Mouse (Mus musculus) lung, embryonic 14.5 days (tissue): Measurements from ENCODE around the gene Ift20. TPM values are rescaled to one million over a fixed set of nuclear protein-coding genes. Genes with fewer than 3 reads are reported as not detected.
A peak's percentile ranks its signal among the peaks of the same experiment; 100 is the strongest.

ENCODE experiments used
- ATAC-seq: fragments of 200-750 bp; cut with Nextera tagmentation; 2 replicates; pipeline ENCODE4 v1.8.0; 2017; ENCODE audit warnings: mild to moderate bottlenecking, moderate TSS enrichment, moderate library complexity; ENCODE audit not compliant: insufficient read depth
- DNase-seq: peaks from one replicate; pipeline ENCODE4 v3.0.0-alpha.2; 2015
- H3K27ac ChIP-seq: fragments of 300-500 bp; sonication (generic); 2 replicates; pipeline ENCODE4 v1.5.1; 2014; ENCODE audit warnings: low read depth, mild to moderate bottlenecking, moderate library complexity
- H3K27me3 ChIP-seq: fragments of 300-500 bp; sonication (generic); 2 replicates; pipeline ENCODE4 v1.6.1; 2014; ENCODE audit warnings: low read length, control low read depth; ENCODE audit not compliant: insufficient read depth
- H3K36me3 ChIP-seq: fragments of 300-500 bp; sonication (generic); 2 replicates; pipeline ENCODE4 v1.6.1; 2014; ENCODE audit warnings: control low read depth; ENCODE audit not compliant: insufficient read depth
- H3K4me1 ChIP-seq: fragments of 300-500 bp; sonication (generic); 2 replicates; pipeline ENCODE4 v1.6.1; 2014; ENCODE audit warnings: antibody characterized with exemption, control low read depth; ENCODE audit not compliant: insufficient read depth
- H3K4me2 ChIP-seq: fragments of 300-500 bp; sonication (generic); 2 replicates; pipeline ENCODE4 v1.6.1; 2014; ENCODE audit warnings: mild to moderate bottlenecking
- H3K4me3 ChIP-seq: fragments of 300-500 bp; sonication (generic); 2 replicates; pipeline ENCODE4 v1.5.1; 2014; ENCODE audit warnings: low read depth, low read length
- H3K9ac ChIP-seq: fragments of 300-500 bp; sonication (generic); 2 replicates; pipeline ENCODE4 v1.6.1; 2014
- H3K9me3 ChIP-seq: fragments of 300-500 bp; sonication (generic); 2 replicates; pipeline ENCODE4 v1.6.1; 2016; ENCODE audit warnings: low read depth, low read length, control low read depth
- CTCF ChIP-seq: IDR thresholded peaks from 2 replicates; pipeline ENCODE4 v1.5.1; 2016; ENCODE audit warnings: antibody characterized with exemption, low read depth
- WGBS: fragments of 180-500 bp; shearing (Covaris S2); extraction: QIAGEN DNeasy Blood & Tissue Kit; methylation state at CpG from one replicate; pipeline ENCODE4 v1.1.7; 2014; 5-methylcytosine and 5-hydroxymethylcytosine counted together
- polyA plus RNA-seq: library from polyadenylated mRNA; unstranded; fragments of >200 nt; fragmentation: Nextera tagmentation; extraction: Ambion mirVana; gene quantifications from 2 replicates; pipeline ENCODE4 v1.2.1, GENCODE M21; 2014

The Ift20 gene
- polyA plus RNA-seq, 1 experiment from 2014 or later: 119 TPM

GRCm38 (mm10) chr11:78512025-78512957 is 23.9 kb upstream of the Ift20 start, which contains the start of the genes Tmem199 and Poldip2:
TSS of gene Tmem199 (minus strand) at chr11:78512172.
TSS of gene Poldip2 (plus strand) at chr11:78512193.
- peak within 1 kb of the TSS; percentile 68 for H3K27ac ChIP-seq
- no peak for TF ChIP-seq CTCF
- ATAC-seq (peak; percentile 98), DNase-seq (peak; percentile 97)
- H3K36me3 ChIP-seq: peaks cover 54% of the 10 kb centered on the region
- WGBS: under 1% methylated on average over 66 of the region's 67 CpGs
- 0 out of 2 replicates have a peak, but pooled peaks cover 10% of the 10 kb centered on the region for H3K4me1 ChIP-seq
- no peaks in the 10 kb centered on the region for H3K27me3 ChIP-seq
- peak within 1 kb of the TSS; percentile 96 for H3K9ac ChIP-seq
- peak within 1 kb of the TSS; percentile 93 for H3K4me3 ChIP-seq
- H3K9me3 ChIP-seq: no peaks in the 10 kb centered on the region
- H3K4me2 ChIP-seq: peak within 1 kb of the TSS; percentile 74

- Histone ChIP-seq H3K4me1 (0 out of 2 replicates have a peak, but pooled peaks cover 10% of the 10 kb centered on the region), H3K27me3 (no peaks in the 10 kb centered on the region), H3K9ac (peak overlapping the region; percentile 96), H3K4me3 (peak overlapping the region; percentile 93), H3K36me3 (peaks cover 54% of the 10 kb centered on the region), H3K4me2 (peak overlapping the region; percentile 74), H3K9me3 (no peaks in the 10 kb centered on the region), H3K27ac (0 out of 2 replicates have a peak overlapping the region, but pooled peaks have one; percentile 16)
- TF ChIP-seq CTCF: no peak
- ATAC-seq: no peak
- no peak for DNase-seq
- 70% methylated on average over 3 of the region's 3 CpGs for WGBS
Measured at GRCm38 (mm10) chr11:78513106-78513790, 22.9 kb upstream of the Ift20 start.

GRCm38 (mm10) chr11:78515549-78516325 is 20.4 kb upstream of the Ift20 start:
- Histone ChIP-seq H3K36me3 (peaks cover 65% of the 10 kb centered on the region), H3K27ac (no peak overlapping the region), H3K4me2 (no peak overlapping the region), H3K27me3 (no peaks in the 10 kb centered on the region), H3K4me1 (0 out of 2 replicates have a peak, but pooled peaks cover 10% of the 10 kb centered on the region), H3K4me3 (no peak overlapping the region), H3K9ac (no peak overlapping the region), H3K9me3 (no peaks in the 10 kb centered on the region)
- 64% methylated on average over 2 of the region's 2 CpGs for WGBS
- TF ChIP-seq CTCF: peak; percentile 36
- ATAC-seq: no peak
- DNase-seq: no peak

GRCm38 (mm10) chr11:78518931-78519330 is 17.2 kb upstream of the Ift20 start:
- Histone ChIP-seq H3K9me3 (no peaks in the 10 kb centered on the region), H3K4me1 (no peaks in the 10 kb centered on the region), H3K4me2 (no peak overlapping the region), H3K36me3 (peaks cover 94% of the 10 kb centered on the region), H3K9ac (no peak overlapping the region), H3K4me3 (no peak overlapping the region), H3K27ac (no peak overlapping the region), H3K27me3 (no peaks in the 10 kb centered on the region)
- DNase-seq (no peak), ATAC-seq (no peak)
- no peak for TF ChIP-seq CTCF
- 89% methylated on average over 10 of the region's 10 CpGs for WGBS

- no peaks in the 10 kb centered on the region for H3K9me3 ChIP-seq
- H3K4me1 ChIP-seq: no peaks in the 10 kb centered on the region
- DNase-seq (no peak), ATAC-seq (no peak)
- no peak overlapping the region for H3K27ac ChIP-seq
- H3K4me2 ChIP-seq: no peak overlapping the region
- WGBS: 81% methylated on average over 3 of the region's 3 CpGs
- H3K4me3 ChIP-seq: no peak overlapping the region
- H3K36me3 ChIP-seq: peaks cover 95% of the 10 kb centered on the region
- H3K9ac ChIP-seq: no peak overlapping the region
- H3K27me3 ChIP-seq: no peaks in the 10 kb centered on the region
- TF ChIP-seq CTCF: no peak
Measured at GRCm38 (mm10) chr11:78521880-78522279, 14.3 kb upstream of the Ift20 start.

- ATAC-seq: no peak
- peak; percentile 47 for DNase-seq
- 81% methylated on average over 1 of the region's 1 CpGs for WGBS
Measured at GRCm38 (mm10) chr11:78522481-78522997, 13.6 kb upstream of the Ift20 start.

More at GRCm38 (mm10) chr11:78522481-78522997, 13.6 kb upstream of the Ift20 start:
- H3K27me3 ChIP-seq: no peaks in the 10 kb centered on the region
- peak; percentile 49 for TF ChIP-seq CTCF
- H3K36me3 ChIP-seq: peaks cover 99% of the 10 kb centered on the region
- no peaks in the 10 kb centered on the region for H3K9me3 ChIP-seq
- no peaks in the 10 kb centered on the region for H3K4me1 ChIP-seq
- no peak overlapping the region for H3K4me3 ChIP-seq
- H3K9ac ChIP-seq: no peak overlapping the region
- H3K27ac ChIP-seq: no peak overlapping the region
- no peak overlapping the region for H3K4me2 ChIP-seq
